Mouse (Mus musculus): ENCODE results near the gene Cops3. TPM values are rescaled to one million over a fixed set of nuclear protein-coding genes. Genes with fewer than 3 reads are reported as not detected.
"Not testable (repeated sequence)": the region's sequence is repeated elsewhere in the genome, so short reads cannot be mapped to it uniquely, and the experiment has no call there.

The Cops3 gene
- polyA plus RNA-seq, 1 experiment from 2014 or later = 218 TPM

GRCm38 (mm10) chr11:59846311-59846710 lies 6.7 kb upstream of the Cops3 start:
- no peak for ATAC-seq
- Histone ChIP-seq H3K9me3 (no peaks in the 10 kb centered on the region), H3K4me2 (replicated peaks) (no peak overlapping the region), H3K36me3 (no peaks in the 10 kb centered on the region), H3K4me3 (replicated peaks) (no peak overlapping the region), H3K27me3 (no peaks in the 10 kb centered on the region), H3K9ac (replicated peaks) (no peak overlapping the region), H3K4me1 (replicated peaks) (peaks cover 18% of the 10 kb centered on the region), H3K27ac (no peak overlapping the region)
- 94% methylated on average over 11 of the region's 11 CpGs for WGBS

- Histone ChIP-seq H3K27me3 (no peaks in the 10 kb centered on the region), H3K36me3 (peaks cover 24% of the 10 kb centered on the region), H3K27ac (peak within 1 kb of the TSS; percentile 97), H3K4me2 (replicated peaks) (peak within 1 kb of the TSS; percentile 63), H3K9me3 (no peaks in the 10 kb centered on the region), H3K9ac (replicated peaks) (peak within 1 kb of the TSS; percentile 90), H3K4me1 (replicated peaks) (peaks cover 31% of the 10 kb centered on the region), H3K4me3 (replicated peaks) (peak within 1 kb of the TSS; percentile 84)
- WGBS = 1% methylated on average over 24 of the region's 24 CpGs
- peak; percentile 96 for ATAC-seq
Observed at GRCm38 (mm10) chr11:59839008-59839458, 605 bp downstream of the Cops3 start, which contains the start of gene Nt5m. Gene Nt5m, plus strand, starts transcription at chr11:59839447.

- Histone ChIP-seq H3K27ac (peak overlapping the region; percentile 97; the same call in 1 of the 2 replicates), H3K4me1 (replicated peaks) (peaks cover 31% of the 10 kb centered on the region), H3K36me3 (peaks cover 31% of the 10 kb centered on the region), H3K27me3 (no peaks in the 10 kb centered on the region), H3K4me2 (replicated peaks) (peak overlapping the region; percentile 63), H3K4me3 (replicated peaks) (peak overlapping the region; percentile 84), H3K9me3 (no peaks in the 10 kb centered on the region), H3K9ac (replicated peaks) (peak overlapping the region; percentile 90)
- WGBS = 65% methylated on average over 4 of the region's 4 CpGs
- no peak for ATAC-seq
Observed at GRCm38 (mm10) chr11:59838426-59838825, 1.2 kb downstream of the Cops3 start.

- WGBS = no CpG with 5 or more reads among the region's 1 CpGs
- not testable (repeated sequence) for ATAC-seq, H3K9me3 ChIP-seq, H3K27ac ChIP-seq, H3K27me3 ChIP-seq
- peaks cover 31% of the 10 kb centered on the region for H3K4me1 ChIP-seq (replicated peaks)
- H3K4me2 ChIP-seq (replicated peaks) = peak overlapping the region; percentile 63
- H3K9ac ChIP-seq (replicated peaks) = peak overlapping the region; percentile 90; the same call in 1 of the 2 replicates
- peak overlapping the region; percentile 84 for H3K4me3 ChIP-seq (replicated peaks)
- H3K36me3 ChIP-seq = peaks cover 37% of the 10 kb centered on the region
Observed at GRCm38 (mm10) chr11:59837789-59838188, 1.8 kb downstream of the Cops3 start.

GRCm38 (mm10) chr11:59821625-59822024 lies 18.0 kb downstream of the Cops3 start:
- H3K36me3 ChIP-seq = peaks cover 95% of the 10 kb centered on the region
- no peak overlapping the region for H3K27ac ChIP-seq
- WGBS = 88% methylated on average over 3 of the region's 3 CpGs
- no peak for ATAC-seq
- H3K4me2 ChIP-seq (replicated peaks) = no peak overlapping the region
- H3K4me1 ChIP-seq (replicated peaks) = no peaks in the 10 kb centered on the region
- H3K27me3 ChIP-seq = no peaks in the 10 kb centered on the region
- H3K9ac ChIP-seq (replicated peaks) = no peak overlapping the region
- H3K9me3 ChIP-seq = no peaks in the 10 kb centered on the region
- no peak overlapping the region for H3K4me3 ChIP-seq (replicated peaks)

GRCm38 (mm10) chr11:59817916-59818315 lies 21.7 kb downstream of the Cops3 start:
- peaks cover 72% of the 10 kb centered on the region for H3K36me3 ChIP-seq
- 97% methylated on average over 3 of the region's 3 CpGs for WGBS
- H3K4me3 ChIP-seq (replicated peaks) = no peak overlapping the region
- no peak for ATAC-seq
- no peaks in the 10 kb centered on the region for H3K27me3 ChIP-seq
- no peak overlapping the region for H3K9ac ChIP-seq (replicated peaks)
- H3K27ac ChIP-seq = no peak overlapping the region
- H3K4me2 ChIP-seq (replicated peaks) = no peak overlapping the region
- no peaks in the 10 kb centered on the region for H3K4me1 ChIP-seq (replicated peaks)
- H3K9me3 ChIP-seq = no peaks in the 10 kb centered on the region

GRCm38 (mm10) chr11:59815482-59816065 lies 24.1 kb downstream of the Cops3 start:
- ATAC-seq = no peak
- H3K36me3 ChIP-seq = peaks cover 51% of the 10 kb centered on the region

GRCm38 (mm10) chr11:59814936-59815335 lies 24.7 kb downstream of the Cops3 start:
- peaks cover 45% of the 10 kb centered on the region for H3K36me3 ChIP-seq
- no peak overlapping the region for H3K4me2 ChIP-seq (replicated peaks)
- no peak for ATAC-seq
- no peak overlapping the region for H3K27ac ChIP-seq
- H3K9me3 ChIP-seq = no peaks in the 10 kb centered on the region
- no peaks in the 10 kb centered on the region; the same call in 1 of the 2 replicates for H3K4me1 ChIP-seq (replicated peaks)
- H3K9ac ChIP-seq (replicated peaks) = no peak overlapping the region
- 94% methylated on average over 6 of the region's 6 CpGs for WGBS
- H3K4me3 ChIP-seq (replicated peaks) = no peak overlapping the region
- no peaks in the 10 kb centered on the region for H3K27me3 ChIP-seq

More at GRCm38 (mm10) chr11:59815482-59816065, 24.1 kb downstream of the Cops3 start:
- H3K27me3 ChIP-seq = no peaks in the 10 kb centered on the region
- no peak overlapping the region for H3K4me3 ChIP-seq (replicated peaks)
- 93% methylated on average over 6 of the region's 6 CpGs for WGBS
- H3K9ac ChIP-seq (replicated peaks) = no peak overlapping the region
- H3K4me2 ChIP-seq (replicated peaks) = no peak overlapping the region
- H3K9me3 ChIP-seq = no peaks in the 10 kb centered on the region
- H3K27ac ChIP-seq = no peak overlapping the region
- H3K4me1 ChIP-seq (replicated peaks) = no peaks in the 10 kb centered on the region; the same call in 1 of the 2 replicates

- H3K9ac ChIP-seq (replicated peaks) = no peak overlapping the region
- H3K36me3 ChIP-seq = peaks cover 39% of the 10 kb centered on the region
- no peaks in the 10 kb centered on the region for H3K27me3 ChIP-seq
- H3K27ac ChIP-seq = no peak overlapping the region
- H3K4me2 ChIP-seq (replicated peaks) = no peak overlapping the region
- H3K4me1 ChIP-seq (replicated peaks) = peaks cover under 1% of the 10 kb centered on the region
- H3K9me3 ChIP-seq = no peaks in the 10 kb centered on the region
- no peak for ATAC-seq
- H3K4me3 ChIP-seq (replicated peaks) = no peak overlapping the region
- 85% methylated on average over 1 of the region's 1 CpGs for WGBS
Observed at GRCm38 (mm10) chr11:59814311-59814710, 25.3 kb downstream of the Cops3 start.

- no peak for ATAC-seq
- no peak overlapping the region for H3K27ac ChIP-seq
- H3K4me3 ChIP-seq (replicated peaks) = no peak overlapping the region
- no peak overlapping the region for H3K9ac ChIP-seq (replicated peaks)
- peaks cover 29% of the 10 kb centered on the region for H3K36me3 ChIP-seq
- H3K27me3 ChIP-seq = no peaks in the 10 kb centered on the region
- 85% methylated on average over 3 of the region's 3 CpGs for WGBS
- H3K4me2 ChIP-seq (replicated peaks) = no peak overlapping the region
- H3K4me1 ChIP-seq (replicated peaks) = peaks cover 10% of the 10 kb centered on the region
- no peaks in the 10 kb centered on the region for H3K9me3 ChIP-seq
Observed at GRCm38 (mm10) chr11:59813276-59813675, 26.4 kb downstream of the Cops3 start.

- Histone ChIP-seq H3K9me3 (no peaks in the 10 kb centered on the region), H3K4me3 (replicated peaks) (no peak overlapping the region), H3K4me1 (replicated peaks) (peaks cover 21% of the 10 kb centered on the region), H3K27me3 (no peaks in the 10 kb centered on the region), H3K9ac (replicated peaks) (no peak overlapping the region), H3K4me2 (replicated peaks) (0 out of 2 replicates have a peak overlapping the region, but pooled peaks have one; percentile 78), H3K36me3 (peaks cover 23% of the 10 kb centered on the region), H3K27ac (no peak overlapping the region)
- WGBS = 80% methylated on average over 4 of the region's 4 CpGs
- ATAC-seq = no peak
Observed at GRCm38 (mm10) chr11:59811211-59811610, 28.4 kb downstream of the Cops3 start.

GRCm38 (mm10) chr11:59810480-59811158 lies 29.0 kb downstream of the Cops3 start:
- 68% methylated on average over 14 of the region's 14 CpGs for WGBS
- Histone ChIP-seq H3K27me3 (no peaks in the 10 kb centered on the region), H3K36me3 (peaks cover 23% of the 10 kb centered on the region), H3K27ac (peak overlapping the region; percentile 99), H3K4me1 (replicated peaks) (peaks cover 21% of the 10 kb centered on the region), H3K9me3 (no peaks in the 10 kb centered on the region), H3K9ac (replicated peaks) (peak overlapping the region; percentile 88), H3K4me2 (replicated peaks) (peak overlapping the region; percentile 78), H3K4me3 (replicated peaks) (peak overlapping the region; percentile 63)
- ATAC-seq = 0 out of 2 replicates have a peak, but pooled peaks have one; percentile 9
